Mouse (Mus musculus) brain, embryonic 14.5 days (tissue): ENCODE data around the gene Tmem63c.

Source experiments
- CTCF ChIP-seq: fragments of 200-500 bp; IDR thresholded peaks from 2 replicates; pipeline ENCODE4 v1.5.1; 2012; ENCODE audit warnings: inconsistent platforms, mild to moderate bottlenecking, moderate library complexity, borderline replicate concordance; ENCODE audit not compliant: insufficient read depth, insufficient read length; ENCODE audit errors: extremely low read depth
- POLR2A ChIP-seq: fragments of 200-500 bp; IDR thresholded peaks from 2 replicates; pipeline ENCODE4 v1.6.1; 2012; ENCODE audit warnings: mild to moderate bottlenecking, inconsistent platforms, borderline replicate concordance; ENCODE audit not compliant: poor library complexity, insufficient read depth, insufficient read length, severe bottlenecking; ENCODE audit errors: extremely low read depth

DNA sequence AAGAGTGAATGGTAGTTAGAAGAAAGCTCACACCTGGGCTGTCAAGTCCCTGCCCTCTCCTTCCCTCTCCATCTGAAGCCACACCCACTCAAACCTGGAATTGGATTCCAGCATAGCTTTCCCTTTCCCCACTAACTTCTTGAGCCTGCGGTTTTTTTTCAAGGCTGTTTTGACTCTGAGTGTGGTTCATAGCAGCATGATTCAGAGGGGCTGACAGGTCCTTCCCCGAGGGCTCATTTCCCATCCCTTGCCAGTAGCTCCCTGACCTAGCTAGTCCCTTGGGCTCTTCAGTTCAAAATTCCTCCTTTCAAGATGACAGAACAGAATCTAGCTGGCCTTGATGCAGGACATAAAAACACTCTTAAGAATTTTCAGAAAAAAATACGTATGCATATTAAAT lies 26.4 kb downstream of the Tmem63c start:
- TF ChIP-seq CTCF (no peak), POLR2A (no peak)
